Mouse (Mus musculus): ENCODE measurements around the gene Patl2. TPM values are rescaled to one million over a fixed set of nuclear protein-coding genes. Genes with fewer than 3 reads are reported as not detected.
"Not testable (repeated sequence)": the region's sequence is repeated elsewhere in the genome, so short reads cannot be mapped to it uniquely, and the experiment has no call there.

Patl2 gene
- not detected for total RNA-seq (2021)

DNA sequence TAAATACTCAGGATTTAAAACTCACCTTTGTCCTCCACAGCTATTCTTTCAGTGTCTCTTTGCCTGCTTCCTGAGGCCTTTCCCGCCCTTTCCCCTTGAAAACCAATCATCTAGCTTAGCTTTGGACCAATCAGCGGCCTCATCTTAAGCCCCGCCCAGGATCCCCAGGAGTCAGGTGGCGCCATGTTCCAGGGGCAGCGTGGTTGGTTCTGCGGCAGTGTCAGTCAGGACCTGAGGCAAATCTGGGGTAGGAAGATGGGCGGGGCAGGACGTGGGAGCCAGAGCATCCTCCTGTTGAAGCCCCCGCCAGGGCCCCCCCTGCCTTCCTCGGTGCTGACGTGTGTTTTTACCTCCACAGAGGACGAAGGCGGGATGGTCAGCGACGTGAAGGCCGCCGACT lies at the start of gene Patl2, which contains the start of gene Terb2:
Gene Patl2, minus strand, starts transcription at position 84 of the 400 bp plus-strand sequence.
Gene Terb2, plus strand, starts transcription at position 167 of the 400 bp plus-strand sequence.
- DNase-seq = no peak
- intact Hi-C loops (cut with DNase I) = no loop called here

- intact Hi-C loops (cut with DNase I) = no loop called here
These were observed 49.4 kb upstream of the Patl2 start for GRCm38 (mm10) chr2:122235425-122235824.

GRCm38 (mm10) chr2:122234611-122235288 lies 48.8 kb upstream of the Patl2 start, which contains the start of gene Sord:
TSS of gene Sord (plus strand) at chr2:122234749.
- intact Hi-C loops (cut with DNase I) = no loop called here
- peak; percentile 76 to 83 for DNase-seq

More at GRCm38 (mm10) chr2:122235425-122235824, 49.4 kb upstream of the Patl2 start:
- peak in 1 of 2 experiments; percentile 5 for DNase-seq

GRCm38 (mm10) chr2:122233759-122234557 lies 48.0 kb upstream of the Patl2 start:
- peak in 1 of 2 experiments; percentile 34 for DNase-seq
- intact Hi-C loops (cut with DNase I) = no loop called here

DNA sequence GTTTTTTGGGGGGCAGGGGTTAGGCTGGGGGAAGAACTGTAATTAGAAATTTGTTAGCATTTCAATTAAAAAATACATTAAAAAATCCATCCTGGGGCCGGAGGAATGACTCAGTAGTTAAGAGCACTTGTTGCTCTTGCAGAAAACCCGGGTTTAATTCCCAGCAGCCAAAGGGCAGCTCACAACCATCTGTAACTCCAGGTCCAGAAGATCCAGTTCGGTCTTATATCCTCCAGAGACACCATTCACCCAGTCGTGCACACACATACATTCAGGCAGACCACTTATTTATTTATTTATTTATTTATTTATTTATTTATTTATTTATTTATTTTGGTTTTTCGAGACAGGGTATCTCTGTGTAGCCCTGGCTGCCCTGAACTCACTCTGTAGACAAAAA lies 47.4 kb upstream of the Patl2 start:
- DNase-seq = no peak
- intact Hi-C loops (cut with DNase I) = no loop called here

DNA sequence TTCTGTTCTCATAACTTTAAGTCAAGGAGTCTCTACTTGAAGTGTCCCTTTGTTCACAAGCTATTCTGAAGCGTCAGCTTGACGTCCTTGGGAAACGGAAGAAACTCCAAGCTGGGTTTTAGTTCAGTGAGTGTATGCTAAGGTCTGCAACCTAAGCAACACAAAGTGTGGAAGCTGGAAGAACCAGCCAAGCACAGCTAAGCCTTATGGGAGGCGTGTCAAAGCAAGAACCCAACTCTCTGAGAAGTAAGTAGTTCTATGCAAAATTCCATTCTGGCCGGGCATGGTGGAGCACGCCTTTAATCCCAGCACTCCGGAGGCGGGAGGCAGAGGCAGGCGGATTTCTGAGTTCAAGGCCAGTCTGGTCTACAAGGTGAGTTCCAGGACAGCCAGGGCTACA lies 45.6 kb upstream of the Patl2 start:
- intact Hi-C loops (cut with DNase I) = no loop called here
- no peak for DNase-seq

DNA sequence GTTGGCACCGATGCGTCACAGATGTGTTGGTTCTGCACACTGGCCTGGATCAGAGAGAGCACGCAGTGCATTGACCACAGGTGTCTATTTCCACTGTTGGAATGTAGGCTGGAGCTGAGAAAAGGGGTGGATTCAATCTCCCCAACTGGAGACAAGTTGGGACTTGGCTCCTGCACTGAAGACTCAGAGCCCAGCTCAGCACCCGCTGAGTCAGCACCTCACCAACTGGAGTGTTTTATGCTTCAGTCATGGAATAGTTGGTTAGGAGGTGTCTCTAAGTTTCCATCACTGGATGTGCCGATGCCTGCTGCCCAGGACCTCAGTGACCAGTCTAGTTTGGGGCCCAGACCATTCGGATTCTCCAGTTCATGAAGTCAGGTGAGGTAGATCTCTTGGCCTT lies 44.4 kb upstream of the Patl2 start:
- DNase-seq = no peak
- intact Hi-C loops (cut with DNase I) = no loop called here

- intact Hi-C loops (cut with DNase I) = no loop called here
These were observed 37.7 kb upstream of the Patl2 start for GRCm38 (mm10) chr2:122223654-122224053.

GRCm38 (mm10) chr2:122222272-122222671 lies 36.3 kb upstream of the Patl2 start:
- intact Hi-C loops (cut with DNase I) = no loop called here
- DNase-seq = no peak

More at GRCm38 (mm10) chr2:122223654-122224053, 37.7 kb upstream of the Patl2 start:
- no peak for DNase-seq

GRCm38 (mm10) chr2:122221798-122222197 lies 35.8 kb upstream of the Patl2 start:
- no peak for DNase-seq
- intact Hi-C loops (cut with DNase I) = no loop called here

GRCm38 (mm10) chr2:122221378-122221777 lies 35.4 kb upstream of the Patl2 start:
- intact Hi-C loops (cut with DNase I) = no loop called here
- no peak for DNase-seq

GRCm38 (mm10) chr2:122218234-122218633 lies 32.2 kb upstream of the Patl2 start:
- intact Hi-C loops (cut with DNase I) = no loop called here
- DNase-seq = no peak

DNA sequence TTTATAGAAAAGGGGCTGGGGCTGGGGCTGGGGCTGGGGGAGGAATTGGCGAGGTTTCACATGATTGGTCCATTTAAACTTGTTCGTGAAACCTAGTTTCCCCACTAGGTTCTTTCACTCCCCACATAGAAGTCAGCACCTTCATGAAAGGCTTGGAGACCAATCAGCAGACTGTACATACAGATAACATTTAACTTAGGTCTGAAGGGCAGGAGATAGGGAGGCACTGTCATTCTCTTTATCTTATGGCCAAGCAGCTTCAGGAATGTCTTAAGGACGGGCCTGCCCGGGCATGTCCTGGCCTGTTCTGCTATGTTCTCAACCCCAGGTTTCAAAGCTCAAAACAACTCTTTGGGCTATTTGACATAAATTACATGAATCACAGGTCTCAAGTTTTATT lies 31.1 kb upstream of the Patl2 start:
- DNase-seq = not testable (repeated sequence)

GRCm38 (mm10) chr2:122210534-122211228 lies 24.7 kb upstream of the Patl2 start:
- intact Hi-C loops (cut with DNase I) = no loop called here
- DNase-seq = no peak

More for the DNA sequence above, 31.1 kb upstream of the Patl2 start:
- intact Hi-C loops (cut with DNase I) = not testable (repeated sequence)

- intact Hi-C loops (cut with DNase I) = no loop called here
- DNase-seq = no peak
These were observed 20.6 kb upstream of the Patl2 start for GRCm38 (mm10) chr2:122206440-122207107.

DNA sequence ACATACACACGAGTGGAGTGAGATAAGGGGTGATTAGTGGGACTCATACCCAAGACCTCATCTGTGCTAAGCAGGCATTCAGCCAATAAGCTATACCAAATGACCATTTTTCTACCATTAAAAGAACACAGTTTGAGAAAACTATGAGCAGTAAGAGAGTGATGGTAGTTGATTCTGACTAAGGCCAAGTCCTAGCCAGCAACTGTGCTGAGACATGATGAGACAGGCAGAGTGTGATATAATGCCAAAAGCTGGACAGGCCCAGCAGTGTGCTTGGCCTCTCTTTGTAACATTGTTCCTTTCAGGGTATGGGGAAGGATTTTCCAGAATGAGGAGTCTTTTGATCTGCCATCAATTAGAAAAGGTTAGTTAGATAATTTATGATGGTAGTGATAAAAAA lies 15.5 kb upstream of the Patl2 start:
- DNase-seq = no peak
- intact Hi-C loops (cut with DNase I) = no loop called here

GRCm38 (mm10) chr2:122194509-122194929 lies 8.5 kb upstream of the Patl2 start:
- no peak for DNase-seq
- intact Hi-C loops (cut with DNase I) = loop anchor here (1.0 to 10.0 kb wide), 6 partner anchors 50 to 430 kb away; no protein-coding TSS in a partner anchor

GRCm38 (mm10) chr2:122191849-122192248 lies 5.9 kb upstream of the Patl2 start:
- no peak for DNase-seq
- intact Hi-C loops (cut with DNase I) = loop anchor here (10.0 kb wide), 2 partner anchors 273 to 433 kb away; no protein-coding TSS in a partner anchor

DNA sequence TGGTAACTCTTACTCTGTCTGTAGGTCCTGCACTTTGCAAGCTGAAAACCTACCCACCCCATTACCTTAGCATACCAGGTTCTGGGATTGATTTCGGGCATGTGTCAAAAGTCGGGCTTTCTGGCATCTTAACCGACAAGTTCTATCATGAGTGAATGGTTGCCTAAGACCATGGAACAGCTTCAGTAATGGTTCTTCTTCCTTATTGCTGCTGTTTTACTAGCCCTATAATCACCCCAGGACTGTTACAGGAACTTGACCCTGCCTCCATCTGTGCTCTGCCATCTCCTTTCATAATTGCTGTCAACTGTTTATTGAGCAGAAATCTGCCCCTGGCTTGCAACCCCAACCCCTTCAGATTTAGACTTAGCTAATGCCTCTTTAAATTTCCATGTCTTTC lies 762 bp upstream of the Patl2 start:
- intact Hi-C loops (cut with DNase I) = no loop called here
- no peak for DNase-seq

GRCm38 (mm10) chr2:122185086-122185485 lies 903 bp downstream of the Patl2 start:
- DNase-seq = no peak
- intact Hi-C loops (cut with DNase I) = no loop called here

All from heart, postnatal 36 days (tissue).